Mouse (Mus musculus) bone marrow, adult 2 months (tissue): ENCODE data around the gene Aifm2. TPM values are rescaled to one million over a fixed set of nuclear protein-coding genes. Genes with fewer than 3 reads are reported as not detected.

Experiments
- H3K27ac ChIP-seq: fragments of 200-500 bp; 2 replicates; pipeline ENCODE4 v1.5.1; 2012; ENCODE audit warnings: low read depth, mild to moderate bottlenecking, control low read depth, inconsistent platforms, low read length; ENCODE audit not compliant: control insufficient read depth, poor library complexity, insufficient read depth
- H3K4me1 ChIP-seq: fragments of 200-500 bp; 2 replicates; pipeline ENCODE4 v1.6.1; 2011; ENCODE audit warnings: low read length; ENCODE audit not compliant: control insufficient read depth, insufficient read depth
- H3K4me3 ChIP-seq: fragments of 200-500 bp; replicated peaks from 2 replicates; pipeline ENCODE3; 2011; ENCODE audit warnings: mild to moderate bottlenecking, low read depth, low read length, control low read depth; ENCODE audit not compliant: control insufficient read depth
- CTCF ChIP-seq: fragments of 200-500 bp; IDR thresholded peaks from 2 replicates; pipeline ENCODE4 v1.5.1; 2011; ENCODE audit warnings: low read length, control low read depth; ENCODE audit not compliant: control insufficient read depth, insufficient read depth
- POLR2A ChIP-seq: fragments of 200-500 bp; IDR thresholded peaks from 2 replicates; pipeline ENCODE4 v1.6.1; 2011; ENCODE audit warnings: low read depth, mild to moderate bottlenecking, control low read depth, low read length, borderline replicate concordance; ENCODE audit not compliant: control insufficient read depth
- WGBS: fragments of 180-500 bp; shearing (Covaris S2); methylation state at CpG from one replicate; pipeline ENCODE4 v1.1.7; 2018; 5-methylcytosine and 5-hydroxymethylcytosine counted together
- polyA plus RNA-seq: library from polyadenylated mRNA; stranded (reverse); fragments of >200 nt; gene quantifications from 2 replicates; pipeline ENCODE4 v1.2.4, GENCODE M21; 2011; ENCODE audit warnings: low replicate concordance; ENCODE audit not compliant: missing spikeins, insufficient read depth, insufficient read length

The Aifm2 gene
- polyA plus RNA-seq, 1 experiment = 14.9 TPM

- Histone ChIP-seq H3K4me3 (no peak overlapping the region), H3K4me1 (no peaks in the 10 kb centered on the region), H3K27ac (no peak overlapping the region)
- TF ChIP-seq POLR2A = no peak
- TF ChIP-seq CTCF = no peak
- 68% methylated on average over 10 of the region's 10 CpGs for WGBS
These were observed 72.7 kb downstream of the Aifm2 start for GRCm38 (mm10) chr10:61787541-61788313.

GRCm38 (mm10) chr10:61788499-61788898 lies 73.4 kb downstream of the Aifm2 start:
- H3K27ac ChIP-seq = no peak overlapping the region
- WGBS = 92% methylated on average over 5 of the region's 5 CpGs
- H3K4me1 ChIP-seq = no peaks in the 10 kb centered on the region
- no peak overlapping the region for H3K4me3 ChIP-seq
- TF ChIP-seq CTCF = no peak
- no peak for TF ChIP-seq POLR2A

Other genes starting within 250 kb of the Aifm2 start
- gene Lrrc20, start 239.5 kb upstream of the Aifm2 start, polyA plus RNA-seq = 4.5 and 7.2 TPM in 2 replicates
- gene Npffr1, start 119.8 kb upstream of the Aifm2 start, polyA plus RNA-seq = 0.74 and 1.4 TPM in 2 replicates
- 11.7 and 19.7 TPM in 2 replicates for gene Ppa1, start 66.7 kb upstream of the Aifm2 start, polyA plus RNA-seq
- gene Sar1a, start 35.0 kb upstream of the Aifm2 start, polyA plus RNA-seq = 52.5 and 68.8 TPM in 2 replicates
- gene Tysnd1, start 19.7 kb upstream of the Aifm2 start, polyA plus RNA-seq = 12.3 and 29.2 TPM in 2 replicates
- 0.45 and 3.9 TPM in 2 replicates for gene H2afy2, start 68.9 kb downstream of the Aifm2 start, polyA plus RNA-seq